Mouse (Mus musculus) frontal cortex, adult (tissue): ENCODE data around the gene Fat4.
A peak's percentile ranks its signal among the peaks of the same experiment; 100 is the strongest.

ENCODE experiments used
- ATAC-seq: cut with Nextera tagmentation; 2 replicates; pipeline ENCODE4 v1.9.2; 2017; ENCODE audit warnings: mild to moderate bottlenecking, moderate library complexity, mixed read lengths; ENCODE audit not compliant: low TSS enrichment

The Fat4 gene

GRCm38 (mm10) chr3:38962328-38962727 is 75.6 kb downstream of the Fat4 start:
- no peak for ATAC-seq

- ATAC-seq: no peak
Observed at GRCm38 (mm10) chr3:38967480-38967879, 80.7 kb downstream of the Fat4 start.

- ATAC-seq: peak; percentile 83
Observed at GRCm38 (mm10) chr3:38986379-38986778, 99.6 kb downstream of the Fat4 start.

GRCm38 (mm10) chr3:38989181-38989580 is 102.4 kb downstream of the Fat4 start:
- ATAC-seq: peak; percentile 42

- ATAC-seq: no peak
Observed at GRCm38 (mm10) chr3:39000011-39000410, 113.3 kb downstream of the Fat4 start.

GRCm38 (mm10) chr3:39010544-39010943 is 123.8 kb downstream of the Fat4 start:
- ATAC-seq: peak; percentile 90

GRCm38 (mm10) chr3:39017633-39018032 is 130.9 kb downstream of the Fat4 start:
- peak; percentile 88 for ATAC-seq

- no peak for ATAC-seq
Observed at GRCm38 (mm10) chr3:39036113-39036512, 149.4 kb downstream of the Fat4 start.

- ATAC-seq: no peak
Observed at GRCm38 (mm10) chr3:39046425-39046824, 159.7 kb downstream of the Fat4 start.

- ATAC-seq: no peak
Observed at GRCm38 (mm10) chr3:39047621-39048303, 161.0 kb downstream of the Fat4 start.

GRCm38 (mm10) chr3:39048304-39048667 is 161.5 kb downstream of the Fat4 start:
- no peak for ATAC-seq

GRCm38 (mm10) chr3:39050130-39050529 is 163.4 kb downstream of the Fat4 start:
- ATAC-seq: no peak

- ATAC-seq: no peak
Observed at GRCm38 (mm10) chr3:39053072-39053471, 166.3 kb downstream of the Fat4 start.
